Mouse (Mus musculus): ENCODE measurements around the gene Spata18.

The Spata18 gene

DNA sequence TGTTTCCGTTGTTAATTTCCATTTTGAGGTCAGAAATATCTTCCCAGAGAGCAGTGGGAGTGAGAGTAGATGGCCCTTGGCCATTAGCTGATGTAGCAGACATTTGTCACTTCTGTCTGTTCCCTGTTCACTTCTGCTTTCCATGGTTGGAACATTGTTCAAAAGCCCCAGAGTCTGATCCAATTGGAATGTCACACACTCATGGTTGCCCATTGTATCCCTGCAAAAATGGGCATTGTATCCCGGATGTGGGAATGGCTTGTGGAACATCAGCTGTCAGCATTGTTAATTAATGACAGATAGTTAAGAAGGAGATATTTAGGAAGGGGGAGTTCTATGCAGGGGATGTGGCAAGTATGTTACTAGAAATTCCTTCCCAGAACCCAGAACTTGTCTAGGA, 65.8 kb downstream of the Spata18 start:
- DNase-seq (ENCODE audit: extremely low spot score): no peak

DNA sequence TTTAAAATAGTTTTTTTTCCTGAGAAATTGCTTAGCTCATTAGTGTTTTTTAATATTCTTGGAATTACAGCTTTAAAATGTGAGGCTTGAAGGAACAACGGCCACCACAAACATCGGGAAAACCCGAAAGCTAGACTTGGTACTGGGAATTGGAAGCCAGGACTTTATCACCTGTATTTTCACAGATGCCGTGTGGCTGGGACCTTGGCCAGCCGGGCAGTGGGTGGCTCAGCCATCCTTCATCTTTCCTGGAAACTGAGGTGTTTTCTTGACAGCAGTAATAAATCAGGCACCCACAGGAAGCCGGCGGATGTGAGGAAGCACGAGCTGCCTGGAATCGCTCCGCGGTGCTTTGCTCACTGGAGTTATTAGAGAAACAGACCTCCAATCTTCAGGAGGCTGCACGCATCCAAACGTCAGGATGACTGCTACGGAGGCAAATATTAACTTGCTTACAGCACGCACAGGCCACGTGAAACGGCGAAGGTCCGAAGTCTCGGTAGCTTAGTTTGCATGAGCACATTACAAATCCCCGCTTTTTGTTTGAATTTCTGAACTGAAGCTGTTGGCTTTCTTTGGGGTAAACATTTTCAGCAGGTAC, 70.6 kb downstream of the Spata18 start:
- no peak for DNase-seq (ENCODE audit: extremely low spot score)

DNA sequence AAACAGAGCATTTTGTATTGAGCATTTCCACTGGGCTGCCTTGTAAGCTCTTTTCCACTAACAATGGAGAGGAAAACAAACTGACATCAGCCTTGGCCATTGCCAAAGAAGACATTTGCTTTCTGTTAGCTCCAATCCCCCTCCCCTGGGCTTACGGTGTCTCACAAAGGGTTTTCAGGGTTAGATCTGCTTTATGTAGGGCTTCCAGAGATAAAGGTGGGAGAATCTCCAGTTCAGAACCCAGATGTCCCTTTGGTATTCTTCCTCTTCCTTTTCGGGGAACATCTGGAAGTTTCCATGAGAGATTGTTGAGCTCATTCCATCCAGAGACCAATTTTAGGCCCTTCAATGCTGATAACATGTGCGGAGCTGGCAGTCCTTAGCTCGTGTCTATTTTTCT, 74.8 kb downstream of the Spata18 start:
- no peak for DNase-seq (ENCODE audit: extremely low spot score)

DNA sequence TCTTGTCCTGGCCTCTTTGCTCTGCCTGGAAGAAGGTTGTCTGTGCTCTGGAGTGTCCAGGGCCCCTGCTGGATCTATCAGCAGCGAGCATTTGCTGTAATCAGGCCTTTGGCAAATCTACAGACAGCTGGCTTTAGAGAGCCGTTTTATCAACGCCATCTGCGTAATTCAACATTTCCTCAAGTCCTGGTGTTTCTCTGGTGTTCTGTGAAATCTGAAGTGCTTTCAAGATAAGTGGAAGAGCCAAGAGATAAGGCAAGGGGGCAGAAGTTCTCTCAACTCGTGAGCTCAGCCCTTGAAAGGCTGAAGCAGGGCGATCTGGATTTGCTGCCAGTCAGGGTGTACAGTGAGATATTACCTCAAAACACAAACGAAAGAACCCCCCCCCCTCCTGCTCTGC, 77.5 kb downstream of the Spata18 start:
- no peak for DNase-seq (ENCODE audit: extremely low spot score)

Data from embryo, embryonic 9.5 days (tissue).